Mouse (Mus musculus) cortical plate, adult 2 months (tissue): ENCODE data around the gene Ephb1.

Experiments used
- CTCF ChIP-seq: fragments of 200-500 bp; IDR thresholded peaks from 2 replicates; pipeline ENCODE4 v1.5.1; 2011; ENCODE audit warnings: mild to moderate bottlenecking, control low read depth, low read length; ENCODE audit not compliant: insufficient read depth; ENCODE audit errors: extremely low read depth
- POLR2A ChIP-seq: fragments of 200-500 bp; IDR thresholded peaks from 2 replicates; pipeline ENCODE4 v1.6.1; 2011; ENCODE audit warnings: mild to moderate bottlenecking, low read length, control low read depth; ENCODE audit not compliant: insufficient read depth; ENCODE audit errors: extremely low read depth

DNA sequence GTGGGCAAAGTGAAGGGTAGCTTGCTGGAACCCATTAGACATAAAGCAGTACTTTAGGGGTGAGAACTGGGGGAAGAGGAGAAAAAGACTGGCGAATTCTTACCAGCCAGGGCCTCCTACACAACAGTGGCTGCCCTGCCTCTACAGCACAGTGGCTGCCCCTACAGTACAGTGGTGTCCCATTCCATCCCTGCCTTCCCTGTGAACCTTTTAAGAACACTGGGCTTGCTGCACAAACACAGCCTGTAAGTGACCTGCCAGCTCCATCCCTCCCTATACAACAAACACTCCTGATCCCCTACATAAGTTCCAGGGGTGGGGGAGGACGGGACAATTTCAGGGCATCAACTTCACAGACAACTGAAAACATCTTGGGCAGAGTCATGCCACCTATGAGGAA is 174.4 kb downstream of the Ephb1 start:
- TF ChIP-seq CTCF (no peak), POLR2A (no peak)
